Mouse (Mus musculus): Measurements from ENCODE around the gene Wnt3a. TPM values are rescaled to one million over a fixed set of nuclear protein-coding genes. Genes with fewer than 3 reads are reported as not detected.
A peak's percentile ranks its signal among the peaks of the same experiment; 100 is the strongest.

Gene Wnt3a
- total and polyA plus RNA-seq, 3 experiments = not detected

GRCm38 (mm10) chr11:59300185-59300584 lies 9.6 kb upstream of the Wnt3a start (continued):
- no peak for TF ChIP-seq GABPA (IDR thresholded peaks at IDR 0.05; ENCODE audit: low read depth, low read length)
- no peak for TF ChIP-seq ZKSCAN1 (IDR thresholded peaks at IDR 0.05; ENCODE audit: low read depth, low read length)

GRCm38 (mm10) chr11:59297941-59298340 lies 7.4 kb upstream of the Wnt3a start:
- H3K27ac ChIP-seq (ENCODE audit: control insufficient read depth, low read depth, low read length) = no peak overlapping the region
- no peak overlapping the region for H3K9ac ChIP-seq (ENCODE audit: control insufficient read depth, low read depth, low read length, poor library complexity, severe bottlenecking)
- peak; percentile 63 for DNase-seq (ENCODE audit: low read depth, low spot score)
- H3K4me3 ChIP-seq (ENCODE audit: control insufficient read depth in 1 of 2, insufficient read depth in 1 of 2, low read depth in 2 of 2, low read length in 2 of 2) = no peak overlapping the region
- no peaks in the 10 kb centered on the region for H3K4me1 ChIP-seq (ENCODE audit: control insufficient read depth in 1 of 2, insufficient read depth in 2 of 2, low read length in 2 of 2)
- no peaks in the 10 kb centered on the region for H3K9me3 ChIP-seq (replicated peaks; ENCODE audit: insufficient read depth, low read length)
- peaks cover 19 to 24% of the 10 kb centered on the region in 2 experiments for H3K27me3 ChIP-seq (ENCODE audit: control insufficient read depth in 1 of 2, insufficient read depth in 2 of 2, low read length in 2 of 2)
- TF ChIP-seq CTCF (IDR thresholded peaks at IDR 0.05 in 2 of 3, conservative IDR thresholded peaks at IDR 0.05 in 1 of 3; ENCODE audit: control insufficient read depth in 1 of 3, insufficient read depth in 1 of 3, low read depth in 2 of 3, low read length in 3 of 3, poor library complexity in 1 of 3, severe bottlenecking in 1 of 3) = peak; percentile 63 to 86 (median 66)
- no peak for TF ChIP-seq BHLHE40 (IDR thresholded peaks at IDR 0.05; ENCODE audit: borderline replicate concordance, low read depth, low read length)
- TF ChIP-seq ZC3H11A (IDR thresholded peaks at IDR 0.05; ENCODE audit: low read depth, low read length) = peak; percentile 75
- TF ChIP-seq SMC3 (IDR thresholded peaks at IDR 0.05; ENCODE audit: low read depth, low read length) = peak; percentile 88
- no peak for TF ChIP-seq NRF1 (IDR thresholded peaks at IDR 0.05; ENCODE audit: insufficient read depth, low read depth, low read length, poor library complexity, severe bottlenecking)
- TF ChIP-seq MEF2A (IDR thresholded peaks at IDR 0.05; ENCODE audit: extremely low read depth, insufficient replicate concordance, low read depth, low read length, poor library complexity, severe bottlenecking) = no peak
- peak; percentile 85 for TF ChIP-seq RAD21 (IDR thresholded peaks at IDR 0.05; ENCODE audit: low read depth, low read length)
- H3K79me2 ChIP-seq (ENCODE audit: control insufficient read depth, insufficient read depth, low read length, poor library complexity) = no peaks in the 10 kb centered on the region
- no peaks in the 10 kb centered on the region for H3K36me3 ChIP-seq (ENCODE audit: control insufficient read depth in 1 of 2, insufficient read depth in 2 of 2, low read length in 2 of 2)

DNA sequence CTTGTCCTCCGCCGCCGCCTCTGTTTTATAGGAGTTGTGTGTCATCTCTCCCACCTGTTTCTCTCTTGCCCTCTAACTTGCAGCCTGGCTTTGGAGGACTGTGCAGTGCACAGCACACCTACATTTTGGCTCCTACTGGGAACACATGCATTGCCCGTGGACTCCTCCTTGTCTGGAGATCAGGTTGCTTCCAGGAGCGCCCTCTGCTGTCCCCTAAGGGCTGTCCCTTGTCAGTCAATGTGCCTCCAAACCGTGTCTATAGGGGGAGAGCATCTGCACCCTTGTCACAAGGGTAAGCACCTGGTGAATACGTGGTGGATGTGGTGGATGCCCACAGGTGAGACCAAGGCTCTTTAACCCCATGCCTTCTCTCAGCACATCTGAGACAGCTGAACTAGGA lies 3.1 kb upstream of the Wnt3a start:
- Histone ChIP-seq H3K27ac (ENCODE audit: control insufficient read depth, low read depth, low read length) (no peak overlapping the region), H3K9ac (ENCODE audit: control insufficient read depth, low read depth, low read length, poor library complexity, severe bottlenecking) (no peak overlapping the region), H3K79me2 (ENCODE audit: control insufficient read depth, insufficient read depth, low read length, poor library complexity) (no peaks in the 10 kb centered on the region), H3K36me3 (ENCODE audit: control insufficient read depth in 1 of 2, insufficient read depth in 2 of 2, low read length in 2 of 2) (no peaks in the 10 kb centered on the region), H3K4me1 (ENCODE audit: control insufficient read depth in 1 of 2, insufficient read depth in 2 of 2, low read length in 2 of 2) (no peaks in the 10 kb centered on the region), H3K27me3 (ENCODE audit: control insufficient read depth in 1 of 2, insufficient read depth in 2 of 2, low read length in 2 of 2) (peaks cover 15 to 16% of the 10 kb centered on the region in 2 experiments), H3K9me3 (replicated peaks; ENCODE audit: insufficient read depth, low read length) (no peaks in the 10 kb centered on the region), H3K4me3 (ENCODE audit: control insufficient read depth in 1 of 2, insufficient read depth in 1 of 2, low read depth in 2 of 2, low read length in 2 of 2) (no peak overlapping the region)
- DNase-seq (ENCODE audit: low read depth, low spot score) = peak; percentile 82
- TF ChIP-seq ZMIZ1 (IDR thresholded peaks at IDR 0.05; ENCODE audit: low read depth, low read length) = no peak
- TF ChIP-seq RCOR1 (IDR thresholded peaks at IDR 0.05; ENCODE audit: low read depth, low read length) = no peak
- no peak for TF ChIP-seq TBP (IDR thresholded peaks at IDR 0.05; ENCODE audit: low read depth, low read length)
- TF ChIP-seq TCF12 (IDR thresholded peaks at IDR 0.05; ENCODE audit: low read depth, low read length) = 0 out of 2 replicates have a peak, but pooled peaks have one; percentile 7
- no peak for TF ChIP-seq TAL1 (IDR thresholded peaks at IDR 0.05; ENCODE audit: low read length)
- TF ChIP-seq MYC (IDR thresholded peaks at IDR 0.05; ENCODE audit: low read depth, low read length) = peak; percentile 56; the same call in 1 of the 2 replicates
- peak; percentile 99 for TF ChIP-seq SMC3 (IDR thresholded peaks at IDR 0.05; ENCODE audit: low read depth, low read length)
- no peak for TF ChIP-seq POLR2AphosphoS2 (IDR thresholded peaks at IDR 0.05; ENCODE audit: low read length)
- TF ChIP-seq ETS1 (IDR thresholded peaks at IDR 0.05; ENCODE audit: low read depth, low read length) = no peak
- TF ChIP-seq RAD21 (IDR thresholded peaks at IDR 0.05; ENCODE audit: low read depth, low read length) = peak; percentile 76
- no peak for TF ChIP-seq E2F4 (IDR thresholded peaks at IDR 0.05; ENCODE audit: borderline replicate concordance, low read depth, low read length)
- TF ChIP-seq CTCF (IDR thresholded peaks at IDR 0.05 in 2 of 3, conservative IDR thresholded peaks at IDR 0.05 in 1 of 3; ENCODE audit: control insufficient read depth in 1 of 3, insufficient read depth in 1 of 3, low read depth in 2 of 3, low read length in 3 of 3, poor library complexity in 1 of 3, severe bottlenecking in 1 of 3) = peak; percentile 84 to 98 (median 96)
- no peak for TF ChIP-seq MXI1 (IDR thresholded peaks at IDR 0.05; ENCODE audit: low read depth, low read length)
- TF ChIP-seq ZC3H11A (IDR thresholded peaks at IDR 0.05; ENCODE audit: low read depth, low read length) = peak; percentile 76

All from MEL (cell line).